Mouse (Mus musculus) MEL (cell line): Measurements from ENCODE around the gene Otos. TPM values are rescaled to one million over a fixed set of nuclear protein-coding genes. Genes with fewer than 3 reads are reported as not detected.

Source experiments
- DNase-seq: peaks from one replicate; pipeline ENCODE4 v3.0.0; 2011; ENCODE audit warnings: low read depth, low spot score
- H3K27ac ChIP-seq: 2 replicates; pipeline ENCODE4 v1.5.1; 2012; ENCODE audit warnings: low read depth, mild to moderate bottlenecking, control low read depth, low read length, moderate library complexity; ENCODE audit not compliant: control insufficient read depth
- H3K27me3 ChIP-seq, 2 experiments: fragments of 150-350 bp in 1 of 2; sonication (generic) in 1 of 2; 2 replicates each; pipeline ENCODE4 v1.6.1; 2012; ENCODE audit warnings: low read length in 2 of 2, mild to moderate bottlenecking in 2 of 2, improper control_type of control experiment in 1 of 2, moderate library complexity in 1 of 2; ENCODE audit not compliant: insufficient read depth in 2 of 2, control insufficient read depth in 1 of 2
- H3K36me3 ChIP-seq, 2 experiments: 2 replicates each; pipeline ENCODE4 v1.6.1; 2012 to 2014; ENCODE audit warnings: low read length in 2 of 2, improper control_type of control experiment in 1 of 2, inconsistent platforms in 1 of 2, mild to moderate bottlenecking in 1 of 2; ENCODE audit not compliant: insufficient read depth in 2 of 2, control insufficient read depth in 1 of 2
- H3K4me1 ChIP-seq, 2 experiments: fragments of 150-350 bp in 1 of 2; sonication (generic) in 1 of 2; 2 replicates each; pipeline ENCODE4 v1.6.1; 2012; ENCODE audit warnings: low read length in 2 of 2, improper control_type of control experiment in 1 of 2, mild to moderate bottlenecking in 1 of 2; ENCODE audit not compliant: insufficient read depth in 2 of 2, control insufficient read depth in 1 of 2
- H3K4me3 ChIP-seq, 2 experiments: fragments of 150-350 bp in 1 of 2; sonication (generic) in 1 of 2; 2 replicates each; pipeline ENCODE4 v1.5.1; 2012; ENCODE audit warnings: low read depth in 2 of 2, low read length in 2 of 2, mild to moderate bottlenecking in 2 of 2, moderate library complexity in 2 of 2, control low read depth in 1 of 2, improper control_type of control experiment in 1 of 2; ENCODE audit not compliant: control insufficient read depth in 1 of 2, insufficient read depth in 1 of 2
- H3K79me2 ChIP-seq: 2 replicates; pipeline ENCODE4 v1.6.1; 2012; ENCODE audit warnings: mild to moderate bottlenecking, low read length, moderate library complexity; ENCODE audit not compliant: control insufficient read depth, poor library complexity, insufficient read depth
- H3K9ac ChIP-seq: 2 replicates; pipeline ENCODE4 v1.6.1; 2012; ENCODE audit warnings: low read depth, mild to moderate bottlenecking, control low read depth, low read length, moderate library complexity; ENCODE audit not compliant: control insufficient read depth, poor library complexity, severe bottlenecking
- H3K9me3 ChIP-seq: fragments of 150-350 bp; sonication (generic); replicated peaks from 2 replicates; pipeline ENCODE4 v1.6.1; 2012; ENCODE audit warnings: mild to moderate bottlenecking, low read length, improper control_type of control experiment, moderate library complexity; ENCODE audit not compliant: insufficient read depth
- CHD1 ChIP-seq: IDR thresholded peaks from 2 replicates; pipeline ENCODE4 v1.6.1; 2012; ENCODE audit warnings: low read depth, mild to moderate bottlenecking, inconsistent platforms, low read length, improper control_type of control experiment
- CHD2 ChIP-seq: IDR thresholded peaks from 2 replicates; pipeline ENCODE4 v1.6.1; 2011; ENCODE audit warnings: low read length, improper control_type of control experiment
- ELF1 ChIP-seq: IDR thresholded peaks from 2 replicates; pipeline ENCODE4 v1.6.1; 2014; ENCODE audit warnings: low read depth, mild to moderate bottlenecking, inconsistent platforms, low read length, improper control_type of control experiment, moderate library complexity
- ETS1 ChIP-seq: IDR thresholded peaks from 2 replicates; pipeline ENCODE4 v1.6.1; 2012; ENCODE audit warnings: low read depth, mild to moderate bottlenecking, inconsistent platforms, low read length, improper control_type of control experiment, moderate library complexity
- GATA1 ChIP-seq: IDR thresholded peaks from 2 replicates; pipeline ENCODE4 v1.6.1; 2011; ENCODE audit warnings: low read depth, low read length, improper control_type of control experiment
- HCFC1 ChIP-seq: IDR thresholded peaks from 2 replicates; pipeline ENCODE4 v1.6.1; 2012; ENCODE audit warnings: low read depth, mild to moderate bottlenecking, inconsistent platforms, low read length, improper control_type of control experiment, moderate library complexity
- KAT2A ChIP-seq: conservative IDR thresholded peaks from 2 replicates; pipeline ENCODE4 v1.6.1; 2012; ENCODE audit warnings: low read depth, low read length, improper control_type of control experiment, inconsistent platforms
- MAFK ChIP-seq: IDR thresholded peaks from 2 replicates; pipeline ENCODE4 v1.6.1; 2011; ENCODE audit warnings: low read depth, mild to moderate bottlenecking, low read length, improper control_type of control experiment, borderline replicate concordance
- MAX ChIP-seq: IDR thresholded peaks from 2 replicates; pipeline ENCODE4 v1.6.1; 2011; ENCODE audit warnings: low read length, improper control_type of control experiment
- MAZ ChIP-seq: IDR thresholded peaks from 2 replicates; pipeline ENCODE4 v1.6.1; 2012; ENCODE audit warnings: low read depth, mild to moderate bottlenecking, inconsistent platforms, low read length, improper control_type of control experiment
- MXI1 ChIP-seq: IDR thresholded peaks from 2 replicates; pipeline ENCODE4 v1.6.1; 2011; ENCODE audit warnings: mild to moderate bottlenecking, low read depth, low read length, improper control_type of control experiment
- MYB ChIP-seq: IDR thresholded peaks from 2 replicates; pipeline ENCODE4 v1.6.1; 2011; ENCODE audit warnings: mild to moderate bottlenecking, low read depth, low read length, improper control_type of control experiment
- MYC ChIP-seq: IDR thresholded peaks from 2 replicates; pipeline ENCODE4 v1.6.1; 2011; ENCODE audit warnings: low read depth, mild to moderate bottlenecking, low read length, improper control_type of control experiment, moderate library complexity
- NELFE ChIP-seq: IDR thresholded peaks from 2 replicates; pipeline ENCODE4 v1.6.1; 2011; ENCODE audit warnings: low read depth, low read length, improper control_type of control experiment
- POLR2A ChIP-seq, 2 experiments: IDR thresholded peaks; 2 replicates each; pipeline ENCODE4 v1.6.1; 2011 to 2012; ENCODE audit warnings: low read length in 2 of 2, mild to moderate bottlenecking in 2 of 2, control low read depth in 1 of 2, improper control_type of control experiment in 1 of 2, low read depth in 1 of 2, moderate library complexity in 1 of 2; ENCODE audit not compliant: control insufficient read depth in 1 of 2, insufficient read depth in 1 of 2, poor library complexity in 1 of 2
- POLR2AphosphoS2 ChIP-seq: IDR thresholded peaks from 2 replicates; pipeline ENCODE4 v1.6.1; 2011; ENCODE audit warnings: low read length, improper control_type of control experiment
- POLR2AphosphoS5 ChIP-seq: IDR thresholded peaks from 2 replicates; pipeline ENCODE4 v1.6.1; 2012; ENCODE audit warnings: low read depth, borderline replicate concordance, mild to moderate bottlenecking, inconsistent platforms, low read length, moderate library complexity, mixed read lengths
- RCOR1 ChIP-seq: IDR thresholded peaks from 2 replicates; pipeline ENCODE4 v1.6.1; 2012; ENCODE audit warnings: low read depth, mild to moderate bottlenecking, inconsistent platforms, low read length, improper control_type of control experiment
- SIN3A ChIP-seq: IDR thresholded peaks from 2 replicates; pipeline ENCODE4 v1.6.1; 2012; ENCODE audit warnings: low read length, improper control_type of control experiment, inconsistent platforms
- SMC3 ChIP-seq: IDR thresholded peaks from 2 replicates; pipeline ENCODE4 v1.6.1; 2011; ENCODE audit warnings: low read depth, low read length, improper control_type of control experiment
- TAL1 ChIP-seq: IDR thresholded peaks from 2 replicates; pipeline ENCODE4 v1.6.1; 2012; ENCODE audit warnings: mild to moderate bottlenecking, inconsistent platforms, low read length, moderate library complexity, mixed read lengths
- USF1 ChIP-seq: IDR thresholded peaks from 2 replicates; pipeline ENCODE4 v1.6.1; 2014; ENCODE audit warnings: low read depth, mild to moderate bottlenecking, inconsistent platforms, low read length, improper control_type of control experiment, moderate library complexity
- ZC3H11A ChIP-seq: IDR thresholded peaks from 2 replicates; pipeline ENCODE4 v1.6.1; 2012; ENCODE audit warnings: low read depth, mild to moderate bottlenecking, inconsistent platforms, low read length, improper control_type of control experiment
- ZKSCAN1 ChIP-seq: IDR thresholded peaks from 2 replicates; pipeline ENCODE4 v1.6.1; 2012; ENCODE audit warnings: low read depth, mild to moderate bottlenecking, inconsistent platforms, low read length, improper control_type of control experiment, moderate library complexity
- ZMIZ1 ChIP-seq: IDR thresholded peaks from 2 replicates; pipeline ENCODE4 v1.6.1; 2012; ENCODE audit warnings: low read depth, mild to moderate bottlenecking, inconsistent platforms, low read length, improper control_type of control experiment, moderate library complexity
- polyA plus RNA-seq, 2 experiments: library from polyadenylated mRNA; stranded (reverse) in 1 of 2; unstranded in 1 of 2; fragments of >175 nt in 1 of 2; fragments of >200 nt in 1 of 2; gene quantifications; 2 replicates each; pipeline versions ENCODE4 v1.2.1 to v1.2.4; 2012; ENCODE audit warnings: low replicate concordance in 2 of 2, low read depth in 1 of 2; ENCODE audit not compliant: insufficient read length in 2 of 2, insufficient read depth in 1 of 2, missing spikeins in 1 of 2
- total RNA-seq: library from RNA; depleted of rRNA; stranded (reverse); fragments of 300-350 nt; gene quantifications from 2 replicates; pipeline ENCODE4 v1.2.3, GENCODE M21; 2012

Otos gene
- total and polyA plus RNA-seq, 3 experiments: 1.2 to 6.3 TPM; not detected in 1

GRCm38 (mm10) chr1:92644916-92645315, 3.7 kb downstream of the Otos start:
- no peak for TF ChIP-seq ETS1
- no peak for TF ChIP-seq ZKSCAN1
- no peak for TF ChIP-seq ZMIZ1
- TF ChIP-seq GATA1: no peak
- TF ChIP-seq USF1: no peak
- no peak for TF ChIP-seq CHD1
- no peak for TF ChIP-seq ELF1
- no peak for TF ChIP-seq POLR2AphosphoS2
- TF ChIP-seq ZC3H11A: no peak
- TF ChIP-seq RCOR1: no peak
- no peak overlapping the region for H3K9ac ChIP-seq
- no peak overlapping the region for H3K4me3 ChIP-seq
- H3K79me2 ChIP-seq: peaks cover 18% of the 10 kb centered on the region
- H3K27ac ChIP-seq: no peak overlapping the region
- peaks cover 3 to 24% of the 10 kb centered on the region in 2 experiments for H3K4me1 ChIP-seq
- no peaks in the 10 kb centered on the region for H3K9me3 ChIP-seq
- DNase-seq: no peak
- H3K36me3 ChIP-seq: peaks cover 0 to 17% of the 10 kb centered on the region in 2 experiments; a peak in 2 of 4 replicates
- H3K27me3 ChIP-seq: no peaks in the 10 kb centered on the region

GRCm38 (mm10) chr1:92643691-92644090, 5.0 kb downstream of the Otos start:
- no peaks in the 10 kb centered on the region for H3K27me3 ChIP-seq

DNA sequence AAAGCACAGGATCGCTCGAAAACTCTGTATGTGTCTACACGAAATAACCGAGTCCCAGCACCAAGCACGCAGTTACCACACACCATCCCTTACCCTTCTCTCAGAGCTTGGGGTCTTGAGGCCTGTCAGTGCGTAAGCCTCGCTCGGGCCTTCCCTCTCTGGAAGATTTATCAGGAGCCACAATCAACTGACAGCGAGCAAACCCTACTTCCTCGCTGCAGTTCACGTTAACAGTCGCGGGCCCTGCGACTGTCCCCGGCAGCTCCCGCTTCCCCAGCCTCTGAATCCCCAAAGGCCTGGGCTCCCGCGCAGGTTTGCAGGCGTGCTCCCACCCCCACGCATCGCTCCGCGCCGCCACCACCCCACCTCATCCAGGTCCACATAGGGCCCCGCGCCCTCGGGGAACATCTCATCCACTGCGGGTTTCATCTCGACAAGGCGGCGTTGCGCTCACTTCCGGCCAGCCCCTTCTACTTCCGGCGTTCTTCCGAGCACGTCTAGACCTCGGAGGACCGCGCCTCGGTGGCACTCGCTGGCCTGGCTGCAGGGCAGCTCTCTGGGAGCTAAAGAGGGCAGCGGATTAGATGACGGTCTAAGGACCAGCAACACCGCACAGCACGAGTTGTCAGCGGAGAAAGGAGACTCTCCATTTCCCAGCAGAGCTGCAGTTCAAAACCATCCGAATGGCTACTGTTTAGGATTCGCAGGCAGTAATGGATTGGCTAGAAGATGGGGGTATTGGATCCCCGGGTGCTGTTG, 6.9 kb downstream of the Otos start, which contains the start of gene Cops9:
Gene Cops9 (minus strand): TSS at position 472 of the 759 bp plus-strand sequence.
- Histone ChIP-seq H3K4me1 (peaks cover 0 to 18% of the 10 kb centered on the region in 2 experiments; a peak in 3 of 4 replicates), H3K4me3 (peak within 1 kb of the TSS; percentile 73 to 81), H3K36me3 (peaks cover 0 to 14% of the 10 kb centered on the region in 2 experiments; a peak in 3 of 4 replicates), H3K27me3 (no peaks in the 10 kb centered on the region), H3K27ac (peak within 1 kb of the TSS; percentile 78), H3K9ac (peak within 1 kb of the TSS; percentile 82), H3K9me3 (no peaks in the 10 kb centered on the region), H3K79me2 (peaks cover 30% of the 10 kb centered on the region)
- peak; percentile 97 for DNase-seq
- TF ChIP-seq MYB: peak; percentile 26; the same call in 1 of the 2 replicates
- TF ChIP-seq CHD1: no peak
- TF ChIP-seq GATA1: peak; percentile 91
- no peak for TF ChIP-seq MAFK
- no peak for TF ChIP-seq TAL1
- no peak for TF ChIP-seq MAZ
- TF ChIP-seq MAX: 0 out of 2 replicates have a peak, but pooled peaks have one; percentile 38
- TF ChIP-seq USF1: no peak
- peak; percentile 64; the same call in 1 of the 2 replicates for TF ChIP-seq MYC
- TF ChIP-seq HCFC1: peak; percentile 93
- no peak for TF ChIP-seq POLR2AphosphoS5
- no peak for TF ChIP-seq SMC3
- peak; percentile 94 to 95 for TF ChIP-seq POLR2A (IDR thresholded peaks at IDR 0.05; ENCODE audit: control insufficient read depth in 1 of 2, insufficient read depth in 1 of 2, low read depth in 1 of 2, low read length in 2 of 2, poor library complexity in 1 of 2)
- peak; percentile 54 for TF ChIP-seq MXI1
- TF ChIP-seq ETS1: 0 out of 2 replicates have a peak, but pooled peaks have one; percentile 0
- peak; percentile 21 for TF ChIP-seq KAT2A
- TF ChIP-seq NELFE: peak; percentile 96
- TF ChIP-seq SIN3A: peak; percentile 88
- TF ChIP-seq ZC3H11A: no peak

More at GRCm38 (mm10) chr1:92643691-92644090, 5.0 kb downstream of the Otos start:
- no peak for DNase-seq
- Histone ChIP-seq H3K4me3 (no peak overlapping the region), H3K36me3 (peaks cover 0 to 22% of the 10 kb centered on the region in 2 experiments; a peak in 3 of 4 replicates), H3K4me1 (peaks cover 3 to 25% of the 10 kb centered on the region in 2 experiments), H3K79me2 (peaks cover 29% of the 10 kb centered on the region), H3K9ac (no peak overlapping the region), H3K9me3 (no peaks in the 10 kb centered on the region), H3K27ac (no peak overlapping the region)
- TF ChIP-seq TAL1 (0 out of 2 replicates have a peak, but pooled peaks have one; percentile 15), CHD2 (no peak)
